Mouse (Mus musculus) cerebellum, adult 2 months (tissue): ENCODE results near the gene Wnt5b. TPM values are rescaled to one million over a fixed set of nuclear protein-coding genes. Genes with fewer than 3 reads are reported as not detected.

ENCODE experiments used
- DNase-seq, 2 experiments: peaks; one replicate each; pipeline ENCODE4 v3.0.0; 2021
- H3K27ac ChIP-seq: fragments of 200-500 bp; 2 replicates; pipeline ENCODE4 v1.5.1; 2012; ENCODE audit warnings: low read length, control low read depth, inconsistent platforms; ENCODE audit not compliant: insufficient read depth
- H3K27me3 ChIP-seq: fragments of 200-500 bp; 2 replicates; pipeline ENCODE4 v1.6.1; 2012; ENCODE audit warnings: inconsistent platforms, mild to moderate bottlenecking, low read length, moderate library complexity; ENCODE audit not compliant: control insufficient read depth, insufficient read depth
- H3K4me1 ChIP-seq: fragments of 200-500 bp; 2 replicates; pipeline ENCODE4 v1.6.1; 2011; ENCODE audit warnings: low read length; ENCODE audit not compliant: control insufficient read depth, insufficient read depth
- H3K4me3 ChIP-seq: fragments of 200-500 bp; replicated peaks from 2 replicates; pipeline ENCODE3; 2011; ENCODE audit warnings: mild to moderate bottlenecking, low read depth, low read length, control low read depth; ENCODE audit not compliant: insufficient read depth
- CTCF ChIP-seq: fragments of 200-500 bp; IDR thresholded peaks from 2 replicates; pipeline ENCODE4 v1.5.1; 2011; ENCODE audit warnings: low read depth, mild to moderate bottlenecking, control low read depth, low read length, moderate library complexity, borderline replicate concordance; ENCODE audit not compliant: insufficient read depth
- POLR2A ChIP-seq: fragments of 200-500 bp; IDR thresholded peaks from 2 replicates; pipeline ENCODE4 v1.6.1; 2011; ENCODE audit warnings: low read length, control low read depth, borderline replicate concordance; ENCODE audit not compliant: insufficient read depth
- WGBS: fragments of 180-500 bp; shearing (Covaris S2); methylation state at CpG from one replicate; pipeline ENCODE4 v1.1.7; 2018; 5-methylcytosine and 5-hydroxymethylcytosine counted together
- polyA plus RNA-seq: library from polyadenylated mRNA; depleted of rRNA; stranded (reverse); fragments of >200 nt; gene quantifications from 2 replicates; pipeline ENCODE4 v1.2.3, GENCODE M21; 2012

The Wnt5b gene
- polyA plus RNA-seq, 1 experiment = 2.0 TPM

GRCm38 (mm10) chr6:119479876-119480705, 64.1 kb downstream of the Wnt5b start:
- peak; percentile 69 to 78 for DNase-seq
- Histone ChIP-seq H3K27me3 (no peaks in the 10 kb centered on the region), H3K27ac (peak overlapping the region; percentile 55), H3K4me1 (peaks cover 7% of the 10 kb centered on the region), H3K4me3 (peak overlapping the region; percentile 60)
- TF ChIP-seq POLR2A = no peak
- TF ChIP-seq CTCF = no peak
- WGBS = under 1% methylated on average over 70 of the region's 70 CpGs

DNA sequence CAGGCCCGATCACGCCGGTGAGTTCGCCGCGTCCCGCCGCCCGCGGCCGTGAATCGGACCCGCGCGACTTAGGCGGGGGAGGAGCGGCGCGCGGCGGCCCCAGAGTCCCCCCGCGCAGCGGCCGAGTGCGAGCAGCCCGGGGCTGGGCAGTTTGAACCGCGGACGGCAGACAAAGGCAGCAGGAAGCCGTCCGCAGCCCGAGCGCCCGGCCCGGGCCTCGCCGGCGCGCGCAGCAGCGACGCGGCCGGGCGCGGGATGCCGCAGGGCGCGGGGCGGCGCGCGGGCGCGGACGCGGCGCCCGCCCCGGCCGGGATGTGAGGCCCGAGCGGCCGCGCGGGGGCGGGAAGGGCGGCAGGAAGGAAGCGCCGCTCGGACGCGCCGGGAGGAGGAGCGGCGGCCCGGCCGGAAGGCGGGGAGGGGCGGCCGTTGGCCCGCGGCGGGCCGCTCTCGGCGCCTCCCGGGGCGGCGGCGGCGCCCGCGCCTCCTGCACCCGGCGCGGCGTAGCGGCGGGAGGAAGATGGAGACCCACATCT, 64.7 kb downstream of the Wnt5b start, which contains the start of gene Fbxl14:
Gene Fbxl14, plus strand, starts transcription at position 326 of the 533 bp plus-strand sequence.
- 7% methylated on average over 85 of the region's 101 CpGs for WGBS
- Histone ChIP-seq H3K27ac (peak within 1 kb of the TSS; percentile 100), H3K27me3 (no peaks in the 10 kb centered on the region), H3K4me3 (peak within 1 kb of the TSS; percentile 87), H3K4me1 (peaks cover 7% of the 10 kb centered on the region)
- TF ChIP-seq POLR2A = no peak
- TF ChIP-seq CTCF = no peak
- peak in 1 of 2 experiments; percentile 68 for DNase-seq

- TF ChIP-seq POLR2A (peak; percentile 26; the same call in 1 of the 2 replicates), CTCF (no peak)
- peaks cover 7% of the 10 kb centered on the region for H3K4me1 ChIP-seq
These were observed 65.4 kb downstream of the Wnt5b start for GRCm38 (mm10) chr6:119478560-119479342.

DNA sequence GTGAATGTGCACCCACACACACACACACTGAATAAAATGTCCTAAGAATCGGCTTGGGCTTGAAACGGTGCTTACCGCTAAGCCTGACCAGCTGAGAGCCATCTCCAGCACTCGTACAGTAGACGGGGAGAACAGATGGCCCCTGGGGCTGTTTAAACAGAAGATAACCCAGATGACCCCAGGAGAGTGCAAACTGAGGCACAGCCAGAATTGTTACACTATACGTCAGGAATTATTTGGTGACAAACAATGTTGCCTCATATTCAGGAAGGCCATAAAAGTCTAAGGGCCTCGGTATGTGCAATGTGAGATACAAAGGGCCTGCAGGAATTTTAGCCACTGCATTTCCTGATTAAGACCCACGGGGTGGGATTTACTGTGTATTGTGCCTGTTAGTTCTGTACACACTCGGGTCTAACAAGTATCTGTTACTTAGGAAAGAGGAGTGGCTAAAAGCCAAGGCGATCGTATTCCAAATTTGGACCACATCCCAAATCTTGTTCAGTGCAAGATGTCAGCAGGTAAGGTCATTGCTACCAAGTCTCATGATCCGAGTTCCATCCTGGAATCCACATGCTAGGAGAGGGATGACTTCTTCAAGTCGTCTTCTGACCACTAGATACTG, 66.3 kb downstream of the Wnt5b start:
- no peak for DNase-seq
- Histone ChIP-seq H3K4me1 (peaks cover under 1% of the 10 kb centered on the region), H3K27me3 (no peaks in the 10 kb centered on the region), H3K27ac (no peak overlapping the region), H3K4me3 (no peak overlapping the region)
- WGBS = 44% methylated on average over 13 of the region's 13 CpGs
- TF ChIP-seq POLR2A (no peak), CTCF (no peak)

More at GRCm38 (mm10) chr6:119478560-119479342, 65.4 kb downstream of the Wnt5b start:
- DNase-seq = peak; percentile 86 to 91
- 1% methylated on average over 48 of the region's 49 CpGs for WGBS
- Histone ChIP-seq H3K27ac (peak overlapping the region; percentile 100), H3K27me3 (no peaks in the 10 kb centered on the region), H3K4me3 (peak overlapping the region; percentile 87)

GRCm38 (mm10) chr6:119475988-119476387, 68.2 kb downstream of the Wnt5b start:
- Histone ChIP-seq H3K4me3 (no peak overlapping the region), H3K4me1 (no peaks in the 10 kb centered on the region), H3K27me3 (no peaks in the 10 kb centered on the region), H3K27ac (no peak overlapping the region)
- WGBS = 98% methylated on average over 6 of the region's 6 CpGs
- no peak for DNase-seq
- no peak for TF ChIP-seq CTCF
- no peak for TF ChIP-seq POLR2A

- H3K27ac ChIP-seq = no peak overlapping the region
- WGBS = 85% methylated on average over 4 of the region's 4 CpGs
- H3K27me3 ChIP-seq = no peaks in the 10 kb centered on the region
- no peak for DNase-seq
- H3K4me3 ChIP-seq = no peak overlapping the region
- no peaks in the 10 kb centered on the region for H3K4me1 ChIP-seq
- no peak for TF ChIP-seq POLR2A
- TF ChIP-seq CTCF = no peak
These were observed 70.2 kb downstream of the Wnt5b start for GRCm38 (mm10) chr6:119473992-119474391.

DNA sequence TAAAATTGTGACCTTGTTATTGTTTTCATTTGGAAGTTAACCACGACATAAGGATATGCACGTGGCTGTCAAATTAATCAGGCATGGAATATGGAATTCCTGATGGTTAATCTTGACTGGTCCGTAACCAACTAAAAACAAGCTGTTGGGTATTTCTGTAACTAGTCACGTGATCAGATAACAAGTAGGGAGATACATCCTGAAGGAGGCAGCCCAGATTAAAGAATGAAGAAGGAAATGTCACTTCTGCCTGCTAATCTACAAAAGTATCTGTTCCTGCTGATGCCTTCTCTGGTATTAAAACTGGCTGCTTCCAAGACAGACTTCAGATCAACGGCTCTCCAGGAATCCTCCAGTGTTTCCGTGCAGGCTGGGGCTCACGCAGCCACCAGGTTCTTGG, 70.7 kb downstream of the Wnt5b start:
- no peak for DNase-seq
- 81% methylated on average over 7 of the region's 7 CpGs for WGBS
- TF ChIP-seq POLR2A (no peak), CTCF (no peak)

More for the DNA sequence above, 70.7 kb downstream of the Wnt5b start:
- no peaks in the 10 kb centered on the region for H3K4me1 ChIP-seq
- H3K27ac ChIP-seq = no peak overlapping the region
- H3K27me3 ChIP-seq = no peaks in the 10 kb centered on the region
- no peak overlapping the region for H3K4me3 ChIP-seq
